Mouse (Mus musculus) forebrain, embryonic 14.5 days (tissue): ENCODE data around the gene Irs3. TPM values are rescaled to one million over a fixed set of nuclear protein-coding genes. Genes with fewer than 3 reads are reported as not detected.

ENCODE experiments used
- ATAC-seq: fragments of 200-750 bp; cut with Nextera tagmentation; 2 replicates; pipeline ENCODE4 v1.8.0; 2017; ENCODE audit warnings: mild to moderate bottlenecking, moderate library complexity
- DNase-seq: peaks from one replicate; pipeline ENCODE4 v3.0.0-alpha.2; 2015; ENCODE audit warnings: low spot score
- H3K27ac ChIP-seq: fragments of 300-500 bp; sonication (generic); 2 replicates; pipeline ENCODE4 v1.5.1; 2014; ENCODE audit warnings: low read depth, mild to moderate bottlenecking, control low read depth, low read length, moderate library complexity
- H3K27me3 ChIP-seq: fragments of 300-500 bp; sonication (generic); replicated peaks from 2 replicates; pipeline ENCODE4 v1.6.1; 2014; ENCODE audit warnings: low read length, control low read depth, mixed read lengths; ENCODE audit not compliant: control insufficient read depth, insufficient read depth
- H3K36me3 ChIP-seq: fragments of 300-500 bp; sonication (generic); 2 replicates; pipeline ENCODE4 v1.6.1; 2014; ENCODE audit warnings: low read length, control low read depth; ENCODE audit not compliant: control insufficient read depth, insufficient read depth
- H3K4me1 ChIP-seq: fragments of 300-500 bp; sonication (generic); 2 replicates; pipeline ENCODE4 v1.6.1; 2014; ENCODE audit warnings: antibody characterized with exemption, low read length, control low read depth; ENCODE audit not compliant: control insufficient read depth, insufficient read depth
- H3K4me2 ChIP-seq: fragments of 300-500 bp; sonication (generic); 2 replicates; pipeline ENCODE4 v1.6.1; 2014; ENCODE audit warnings: mild to moderate bottlenecking, control low read depth, low read length
- H3K4me3 ChIP-seq: fragments of 300-500 bp; sonication (generic); 2 replicates; pipeline ENCODE4 v1.5.1; 2014; ENCODE audit warnings: low read depth, low read length, control low read depth
- H3K9ac ChIP-seq: fragments of 300-500 bp; sonication (generic); 2 replicates; pipeline ENCODE4 v1.6.1; 2014; ENCODE audit warnings: mild to moderate bottlenecking, low read length, control low read depth, moderate library complexity
- H3K9me3 ChIP-seq: fragments of 300-500 bp; sonication (generic); replicated peaks from 2 replicates; pipeline ENCODE4 v1.6.1; 2016; ENCODE audit warnings: low read length, control low read depth, mixed read lengths; ENCODE audit not compliant: control insufficient read depth
- WGBS: fragments of 180-500 bp; shearing (Covaris S2); extraction: QIAGEN DNeasy Blood & Tissue Kit; methylation state at CpG from one replicate; pipeline ENCODE4 v1.1.7; 2014; 5-methylcytosine and 5-hydroxymethylcytosine counted together
- polyA plus RNA-seq: library from polyadenylated mRNA; unstranded; fragments of >200 nt; fragmentation: Nextera tagmentation; extraction: Ambion mirVana; gene quantifications from 2 replicates; pipeline ENCODE4 v1.2.1, GENCODE M21; 2014

Gene Irs3
- polyA plus RNA-seq, 1 experiment from 2014 or later: not detected

GRCm38 (mm10) chr5:137649669-137650571 is 4.4 kb upstream of the Irs3 start:
- no peaks in the 10 kb centered on the region for H3K9me3 ChIP-seq
- H3K4me3 ChIP-seq: no peak overlapping the region
- peaks cover 16% of the 10 kb centered on the region for H3K27me3 ChIP-seq
- H3K27ac ChIP-seq: no peak overlapping the region
- 20% methylated on average over 17 of the region's 18 CpGs for WGBS
- H3K4me1 ChIP-seq: no peaks in the 10 kb centered on the region; the same call in 1 of the 2 replicates
- no peak overlapping the region for H3K9ac ChIP-seq
- DNase-seq: no peak
- ATAC-seq: no peak
- H3K4me2 ChIP-seq: 0 out of 2 replicates have a peak overlapping the region, but pooled peaks have one; percentile 5
- peaks cover 35% of the 10 kb centered on the region for H3K36me3 ChIP-seq

- H3K27ac ChIP-seq: no peak overlapping the region
- H3K9ac ChIP-seq: no peak overlapping the region
- no peak overlapping the region for H3K4me3 ChIP-seq
- DNase-seq (no peak), ATAC-seq (no peak)
- H3K4me1 ChIP-seq: no peaks in the 10 kb centered on the region; the same call in 1 of the 2 replicates
- H3K9me3 ChIP-seq: no peaks in the 10 kb centered on the region
- 38% methylated on average over 4 of the region's 4 CpGs for WGBS
- no peak overlapping the region for H3K4me2 ChIP-seq
- H3K36me3 ChIP-seq: peaks cover 30% of the 10 kb centered on the region
- peaks cover 21% of the 10 kb centered on the region for H3K27me3 ChIP-seq
These were observed 3.7 kb upstream of the Irs3 start for GRCm38 (mm10) chr5:137649251-137649650.

- Histone ChIP-seq H3K27ac (no peak overlapping the region), H3K27me3 (peaks cover 27% of the 10 kb centered on the region), H3K4me1 (no peaks in the 10 kb centered on the region; the same call in 1 of the 2 replicates), H3K36me3 (peaks cover 17% of the 10 kb centered on the region), H3K9ac (no peak overlapping the region), H3K4me3 (no peak overlapping the region), H3K9me3 (no peaks in the 10 kb centered on the region), H3K4me2 (no peak overlapping the region)
- no peak for ATAC-seq
- 77% methylated on average over 9 of the region's 9 CpGs for WGBS
- peak; percentile 35 for DNase-seq
These were observed 2.5 kb upstream of the Irs3 start for GRCm38 (mm10) chr5:137647827-137648601.

- DNase-seq (peak; percentile 35), ATAC-seq (no peak)
- Histone ChIP-seq H3K4me1 (no peaks in the 10 kb centered on the region; the same call in 1 of the 2 replicates), H3K27me3 (peaks cover 27% of the 10 kb centered on the region), H3K9ac (0 out of 2 replicates have a peak overlapping the region, but pooled peaks have one; percentile 25), H3K36me3 (peaks cover 23% of the 10 kb centered on the region), H3K9me3 (no peaks in the 10 kb centered on the region), H3K27ac (no peak overlapping the region), H3K4me3 (peak overlapping the region; percentile 18), H3K4me2 (peak overlapping the region; percentile 41)
- 2% methylated on average over 44 of the region's 44 CpGs for WGBS
These were observed 343 bp downstream of the Irs3 start for GRCm38 (mm10) chr5:137645091-137645651.

- DNase-seq: no peak
- 25% methylated on average over 19 of the region's 19 CpGs for WGBS
- Histone ChIP-seq H3K27me3 (peaks cover 27% of the 10 kb centered on the region), H3K9ac (no peak overlapping the region), H3K27ac (no peak overlapping the region), H3K4me1 (no peaks in the 10 kb centered on the region), H3K36me3 (peaks cover 30% of the 10 kb centered on the region), H3K4me2 (no peak overlapping the region), H3K4me3 (no peak overlapping the region), H3K9me3 (no peaks in the 10 kb centered on the region)
- ATAC-seq: no peak
These were observed 1.0 kb downstream of the Irs3 start for GRCm38 (mm10) chr5:137644484-137644883.

- Histone ChIP-seq H3K9ac (no peak overlapping the region), H3K4me1 (no peaks in the 10 kb centered on the region), H3K36me3 (peaks cover 46% of the 10 kb centered on the region), H3K9me3 (no peaks in the 10 kb centered on the region), H3K27me3 (peaks cover 27% of the 10 kb centered on the region), H3K4me3 (no peak overlapping the region), H3K27ac (no peak overlapping the region), H3K4me2 (no peak overlapping the region)
- WGBS: 48% methylated on average over 4 of the region's 4 CpGs
- DNase-seq (no peak), ATAC-seq (no peak)
These were observed 2.6 kb downstream of the Irs3 start for GRCm38 (mm10) chr5:137642886-137643285.

GRCm38 (mm10) chr5:137641054-137641453 is 4.5 kb downstream of the Irs3 start, which contains the start of gene Sap25:
TSS of gene Sap25 (plus strand) at chr5:137641334.
- H3K9ac ChIP-seq: no peak within 1 kb of the TSS
- H3K4me2 ChIP-seq: no peak within 1 kb of the TSS
- H3K4me3 ChIP-seq: no peak within 1 kb of the TSS
- 89% methylated on average over 19 of the region's 19 CpGs for WGBS
- H3K36me3 ChIP-seq: peaks cover 64% of the 10 kb centered on the region
- no peak for ATAC-seq
- H3K27ac ChIP-seq: no peak within 1 kb of the TSS
- no peak for DNase-seq
- H3K27me3 ChIP-seq: peaks cover 23% of the 10 kb centered on the region
- H3K9me3 ChIP-seq: no peaks in the 10 kb centered on the region
- no peaks in the 10 kb centered on the region for H3K4me1 ChIP-seq

- Histone ChIP-seq H3K27me3 (peaks cover 8% of the 10 kb centered on the region; the same call in 1 of the 2 replicates), H3K4me2 (no peak overlapping the region), H3K9me3 (no peaks in the 10 kb centered on the region), H3K27ac (no peak overlapping the region), H3K36me3 (peaks cover 75% of the 10 kb centered on the region), H3K9ac (no peak overlapping the region), H3K4me3 (no peak overlapping the region), H3K4me1 (no peaks in the 10 kb centered on the region)
- no peak for DNase-seq
- 88% methylated on average over 7 of the region's 7 CpGs for WGBS
- ATAC-seq: no peak
These were observed 6.0 kb downstream of the Irs3 start for GRCm38 (mm10) chr5:137639472-137639871.
